Mouse (Mus musculus) hindbrain, embryonic 16.5 days (tissue): Measurements from ENCODE around the gene Myh15. TPM values are rescaled to one million over a fixed set of nuclear protein-coding genes. Genes with fewer than 3 reads are reported as not detected.
"Not testable (repeated sequence)": the region's sequence is repeated elsewhere in the genome, so short reads cannot be mapped to it uniquely, and the experiment has no call there.

ENCODE experiments used
- ATAC-seq: fragments of 200-750 bp; cut with Nextera tagmentation; 2 replicates; pipeline ENCODE4 v1.8.0; 2017; ENCODE audit warnings: moderate TSS enrichment, moderate library complexity
- H3K27ac ChIP-seq: fragments of 300-500 bp; sonication (generic); 2 replicates; pipeline ENCODE4 v1.5.1; 2014; ENCODE audit warnings: low read depth, mild to moderate bottlenecking, control low read depth, low read length, moderate library complexity
- H3K27me3 ChIP-seq: fragments of 300-500 bp; sonication (generic); replicated peaks from 2 replicates; pipeline ENCODE4 v1.6.1; 2014; ENCODE audit warnings: low read length; ENCODE audit not compliant: control insufficient read depth, insufficient read depth
- H3K36me3 ChIP-seq: fragments of 300-500 bp; sonication (generic); 2 replicates; pipeline ENCODE4 v1.6.1; 2014; ENCODE audit warnings: mild to moderate bottlenecking, low read length, moderate library complexity, mixed read lengths; ENCODE audit not compliant: control insufficient read depth, insufficient read depth
- H3K4me1 ChIP-seq: fragments of 300-500 bp; sonication (generic); 2 replicates; pipeline ENCODE4 v1.6.1; 2014; ENCODE audit warnings: low read depth, low read length; ENCODE audit not compliant: control insufficient read depth, insufficient read depth
- H3K4me2 ChIP-seq: fragments of 300-500 bp; sonication (generic); 2 replicates; pipeline ENCODE4 v1.6.1; 2014; ENCODE audit warnings: mild to moderate bottlenecking, low read length, control low read depth, moderate library complexity
- H3K4me3 ChIP-seq: fragments of 300-500 bp; sonication (generic); 2 replicates; pipeline ENCODE4 v1.5.1; 2014; ENCODE audit warnings: mild to moderate bottlenecking, low read length, control low read depth, moderate library complexity
- H3K9ac ChIP-seq: fragments of 300-500 bp; sonication (generic); 2 replicates; pipeline ENCODE4 v1.6.1; 2014; ENCODE audit warnings: low read depth, mild to moderate bottlenecking, control low read depth, low read length, moderate library complexity
- H3K9me3 ChIP-seq: fragments of 300-500 bp; sonication (generic); 2 replicates; pipeline ENCODE4 v1.6.1; 2014; ENCODE audit warnings: mild to moderate bottlenecking, low read length, moderate library complexity; ENCODE audit not compliant: control insufficient read depth
- WGBS: fragments of 180-500 bp; shearing (Covaris S2); extraction: QIAGEN DNeasy Blood & Tissue Kit; methylation state at CpG from one replicate; pipeline ENCODE4 v1.1.7; 2014; 5-methylcytosine and 5-hydroxymethylcytosine counted together
- polyA plus RNA-seq: library from polyadenylated mRNA; unstranded; fragments of >200 nt; fragmentation: Nextera tagmentation; extraction: Ambion mirVana; gene quantifications from 2 replicates; pipeline ENCODE4 v1.2.1, GENCODE M21; 2015

The Myh15 gene
- polyA plus RNA-seq, 1 experiment from 2014 or later: 0.10 TPM

- Histone ChIP-seq H3K4me1 (no peaks in the 10 kb centered on the region), H3K9ac (no peak overlapping the region), H3K36me3 (no peaks in the 10 kb centered on the region), H3K27ac (no peak overlapping the region), H3K4me3 (no peak overlapping the region), H3K9me3 (no peaks in the 10 kb centered on the region), H3K4me2 (no peak overlapping the region), H3K27me3 (no peaks in the 10 kb centered on the region)
- ATAC-seq: no peak
- WGBS: 50% methylated on average over 3 of the region's 3 CpGs
Measured at GRCm38 (mm10) chr16:49197951-49198350, 140.7 kb downstream of the Myh15 start.

- H3K27ac ChIP-seq: no peak overlapping the region
- no peak overlapping the region for H3K9ac ChIP-seq
- no peaks in the 10 kb centered on the region for H3K27me3 ChIP-seq
- H3K4me1 ChIP-seq: no peaks in the 10 kb centered on the region
- peaks cover 4% of the 10 kb centered on the region; the same call in 1 of the 2 replicates for H3K9me3 ChIP-seq
- H3K4me3 ChIP-seq: no peak overlapping the region
- 74% methylated on average over 8 of the region's 8 CpGs for WGBS
- no peak for ATAC-seq
- no peak overlapping the region for H3K4me2 ChIP-seq
- no peaks in the 10 kb centered on the region for H3K36me3 ChIP-seq
Measured at GRCm38 (mm10) chr16:49223733-49224132, 166.4 kb downstream of the Myh15 start.

- H3K4me1 ChIP-seq, H3K9me3 ChIP-seq, ATAC-seq, H3K9ac ChIP-seq, H3K4me3 ChIP-seq, H3K36me3 ChIP-seq, H3K27me3 ChIP-seq, H3K4me2 ChIP-seq, H3K27ac ChIP-seq: not testable (repeated sequence)
- 91% methylated on average over 1 of the region's 1 CpGs for WGBS
Measured at GRCm38 (mm10) chr16:49243517-49243916, 186.2 kb downstream of the Myh15 start.

Other genes with a start within 250 kb of the Myh15 start
- gene Retnlb, start 240.6 kb upstream of the Myh15 start, polyA plus RNA-seq: not detected in 2 replicates
- not detected in 2 replicates for gene Retnla, start 214.9 kb upstream of the Myh15 start, polyA plus RNA-seq
- 0.56 TPM in 1 of 2 replicates, not detected in the other for gene Retnlg, start 184.9 kb upstream of the Myh15 start, polyA plus RNA-seq
- gene Dzip3, start 63.3 kb upstream of the Myh15 start, polyA plus RNA-seq: 53.5 and 55.2 TPM in 2 replicates
- gene Cip2a, start 63.3 kb upstream of the Myh15 start, polyA plus RNA-seq: 6.0 and 7.6 TPM in 2 replicates